Mouse (Mus musculus) hindbrain, embryonic 14.5 days (tissue): ENCODE data around the gene Xpnpep1. TPM values are rescaled to one million over a fixed set of nuclear protein-coding genes. Genes with fewer than 3 reads are reported as not detected.
A peak's percentile ranks its signal among the peaks of the same experiment; 100 is the strongest.

ENCODE experiments used
- ATAC-seq: fragments of 200-750 bp; cut with Nextera tagmentation; 2 replicates; pipeline ENCODE4 v1.8.0; 2017; ENCODE audit warnings: moderate number of reproducible peaks, mild to moderate bottlenecking, moderate TSS enrichment, moderate library complexity; ENCODE audit not compliant: low FRiP score
- DNase-seq: peaks from one replicate; pipeline ENCODE4 v3.0.0-alpha.2; 2015; ENCODE audit warnings: low spot score
- H3K27ac ChIP-seq: fragments of 300-500 bp; sonication (generic); 2 replicates; pipeline ENCODE4 v1.5.1; 2014; ENCODE audit warnings: mild to moderate bottlenecking, moderate library complexity
- H3K27me3 ChIP-seq: fragments of 300-500 bp; sonication (generic); 2 replicates; pipeline ENCODE4 v1.6.1; 2014; ENCODE audit warnings: mild to moderate bottlenecking, low read length, mixed read lengths; ENCODE audit not compliant: control insufficient read depth, insufficient read depth
- H3K36me3 ChIP-seq: fragments of 300-500 bp; sonication (generic); replicated peaks from 2 replicates; pipeline ENCODE4 v1.6.1; 2014; ENCODE audit not compliant: control insufficient read depth, insufficient read depth
- H3K4me1 ChIP-seq: fragments of 300-500 bp; sonication (generic); replicated peaks from 2 replicates; pipeline ENCODE4 v1.6.1; 2014; ENCODE audit warnings: antibody characterized with exemption, low read length, mixed read lengths; ENCODE audit not compliant: control insufficient read depth, insufficient read depth
- H3K4me2 ChIP-seq: fragments of 300-500 bp; sonication (generic); replicated peaks from 2 replicates; pipeline ENCODE4 v1.6.1; 2014; ENCODE audit warnings: mild to moderate bottlenecking, moderate library complexity
- H3K4me3 ChIP-seq: fragments of 300-500 bp; sonication (generic); replicated peaks from 2 replicates; pipeline ENCODE4 v1.5.1; 2014; ENCODE audit warnings: mild to moderate bottlenecking, low read length
- H3K9ac ChIP-seq: fragments of 300-500 bp; sonication (generic); 2 replicates; pipeline ENCODE4 v1.6.1; 2014
- H3K9me3 ChIP-seq: fragments of 300-500 bp; sonication (generic); 2 replicates; pipeline ENCODE4 v1.6.1; 2016; ENCODE audit warnings: low read length; ENCODE audit not compliant: control insufficient read depth
- WGBS: fragments of 180-500 bp; shearing (Covaris S2); extraction: QIAGEN DNeasy Blood & Tissue Kit; methylation state at CpG from one replicate; pipeline ENCODE4 v1.1.7; 2014; 5-methylcytosine and 5-hydroxymethylcytosine counted together
- polyA plus RNA-seq: library from polyadenylated mRNA; unstranded; fragments of >200 nt; fragmentation: Nextera tagmentation; extraction: Ambion mirVana; gene quantifications from 2 replicates; pipeline ENCODE4 v1.2.1, GENCODE M21; 2014

Gene Xpnpep1
- 135 and 141 TPM in 2 replicates for polyA plus RNA-seq

GRCm38 (mm10) chr19:53040164-53041132, at the start of gene Xpnpep1:
Gene Xpnpep1, minus strand, starts transcription at chr19:53040214.
- WGBS: 86% methylated on average over 23 of the region's 23 CpGs
- peak within 1 kb of the TSS; percentile 87; the same call in 1 of the 2 replicates for H3K27ac ChIP-seq
- no peaks in the 10 kb centered on the region for H3K27me3 ChIP-seq
- peak within 1 kb of the TSS; percentile 80 for H3K4me2 ChIP-seq
- peak within 1 kb of the TSS; percentile 80 for H3K4me3 ChIP-seq
- DNase-seq: no peak
- H3K9ac ChIP-seq: peak within 1 kb of the TSS; percentile 37
- no peaks in the 10 kb centered on the region for H3K36me3 ChIP-seq
- no peak for ATAC-seq
- H3K9me3 ChIP-seq: no peaks in the 10 kb centered on the region
- peaks cover 12% of the 10 kb centered on the region for H3K4me1 ChIP-seq

- 28% methylated on average over 25 of the region's 25 CpGs for WGBS
- Histone ChIP-seq H3K4me3 (no peak overlapping the region), H3K4me2 (peak overlapping the region; percentile 38), H3K27me3 (no peaks in the 10 kb centered on the region), H3K27ac (peak overlapping the region; percentile 67), H3K36me3 (no peaks in the 10 kb centered on the region), H3K4me1 (no peaks in the 10 kb centered on the region; the same call in 1 of the 2 replicates), H3K9ac (0 out of 2 replicates have a peak overlapping the region, but pooled peaks have one; percentile 16), H3K9me3 (no peaks in the 10 kb centered on the region)
- DNase-seq (no peak), ATAC-seq (peak; percentile 57; the same call in 1 of the 2 replicates)
These were observed 47.5 kb upstream of the Xpnpep1 start for GRCm38 (mm10) chr19:53087268-53088143.

DNA sequence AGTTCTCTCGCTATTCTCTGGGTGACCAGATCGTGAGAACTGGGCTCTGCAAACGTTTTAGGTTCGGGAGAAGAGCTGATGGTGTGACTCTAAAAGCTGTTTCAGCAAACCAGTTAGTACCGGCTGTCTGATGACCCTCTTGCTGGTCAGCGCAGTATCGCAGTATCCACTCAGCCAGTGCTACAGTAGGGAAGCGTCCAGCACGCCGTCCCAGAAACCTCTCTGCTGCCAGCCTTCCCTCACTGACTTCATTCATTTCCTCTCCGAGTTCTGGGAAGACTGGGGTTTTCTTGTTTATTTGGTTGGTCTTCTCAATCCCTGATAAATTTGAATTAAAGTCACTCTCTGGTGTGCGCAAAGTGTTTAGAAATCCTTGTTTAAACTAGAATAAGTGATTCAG, 46.8 kb upstream of the Xpnpep1 start:
- DNase-seq (no peak), ATAC-seq (no peak)
- no peaks in the 10 kb centered on the region for H3K36me3 ChIP-seq
- no peaks in the 10 kb centered on the region for H3K27me3 ChIP-seq
- WGBS: 48% methylated on average over 12 of the region's 12 CpGs
- H3K9me3 ChIP-seq: no peaks in the 10 kb centered on the region
- H3K9ac ChIP-seq: 0 out of 2 replicates have a peak overlapping the region, but pooled peaks have one; percentile 16
- peak overlapping the region; percentile 38 for H3K4me2 ChIP-seq
- peak overlapping the region; percentile 67 for H3K27ac ChIP-seq
- no peaks in the 10 kb centered on the region; the same call in 1 of the 2 replicates for H3K4me1 ChIP-seq
- H3K4me3 ChIP-seq: no peak overlapping the region

GRCm38 (mm10) chr19:53084735-53085134, 44.7 kb upstream of the Xpnpep1 start:
- ATAC-seq: no peak
- DNase-seq: no peak

GRCm38 (mm10) chr19:53082862-53083261, 42.8 kb upstream of the Xpnpep1 start:
- Histone ChIP-seq H3K27ac (no peak overlapping the region), H3K4me1 (no peaks in the 10 kb centered on the region; the same call in 1 of the 2 replicates), H3K4me3 (no peak overlapping the region), H3K9ac (no peak overlapping the region), H3K9me3 (no peaks in the 10 kb centered on the region), H3K36me3 (no peaks in the 10 kb centered on the region), H3K4me2 (no peak overlapping the region), H3K27me3 (no peaks in the 10 kb centered on the region)
- DNase-seq: no peak
- WGBS: 94% methylated on average over 8 of the region's 8 CpGs
- ATAC-seq: no peak

More at GRCm38 (mm10) chr19:53084735-53085134, 44.7 kb upstream of the Xpnpep1 start:
- whole genome bisulfite sequencing: 73% methylated on average over 5 of the region's 5 CpGs
- H3K9me3 ChIP-seq: no peaks in the 10 kb centered on the region
- H3K9ac ChIP-seq: no peak overlapping the region
- no peaks in the 10 kb centered on the region for H3K27me3 ChIP-seq
- no peak overlapping the region for H3K4me3 ChIP-seq
- no peaks in the 10 kb centered on the region; the same call in 1 of the 2 replicates for H3K4me1 ChIP-seq
- H3K4me2 ChIP-seq: no peak overlapping the region
- no peaks in the 10 kb centered on the region for H3K36me3 ChIP-seq
- no peak overlapping the region for H3K27ac ChIP-seq

DNA sequence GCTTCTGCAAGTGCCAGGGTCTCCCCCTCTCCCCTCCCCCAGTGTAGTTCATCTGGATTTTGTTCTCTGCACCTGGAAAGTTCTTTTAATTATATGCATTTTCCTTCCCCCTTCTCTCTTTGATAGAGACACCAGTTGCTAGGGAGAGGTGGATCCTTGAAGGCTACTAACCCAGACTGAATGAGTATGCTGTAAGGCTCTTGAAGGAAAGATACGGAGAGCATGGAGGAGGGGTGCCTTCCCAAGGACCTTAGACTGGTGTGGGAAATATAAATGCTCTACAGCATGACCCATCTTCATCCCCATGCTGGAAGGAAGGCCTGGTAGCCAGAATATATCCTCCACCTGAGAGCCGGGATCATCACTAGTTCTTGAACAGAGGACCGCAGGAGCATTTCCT, 41.3 kb upstream of the Xpnpep1 start:
- Histone ChIP-seq H3K9ac (no peak overlapping the region), H3K4me1 (no peaks in the 10 kb centered on the region), H3K36me3 (no peaks in the 10 kb centered on the region), H3K4me2 (no peak overlapping the region), H3K27ac (no peak overlapping the region), H3K27me3 (no peaks in the 10 kb centered on the region), H3K9me3 (no peaks in the 10 kb centered on the region), H3K4me3 (no peak overlapping the region)
- WGBS: 83% methylated on average over 3 of the region's 3 CpGs
- no peak for ATAC-seq
- no peak for DNase-seq

GRCm38 (mm10) chr19:53080921-53081320, 40.9 kb upstream of the Xpnpep1 start:
- Histone ChIP-seq H3K27me3 (no peaks in the 10 kb centered on the region), H3K4me1 (no peaks in the 10 kb centered on the region), H3K27ac (no peak overlapping the region), H3K36me3 (no peaks in the 10 kb centered on the region), H3K9ac (no peak overlapping the region), H3K9me3 (no peaks in the 10 kb centered on the region), H3K4me3 (no peak overlapping the region), H3K4me2 (no peak overlapping the region)
- ATAC-seq (no peak), DNase-seq (no peak)
- WGBS: 38% methylated on average over 6 of the region's 6 CpGs

DNA sequence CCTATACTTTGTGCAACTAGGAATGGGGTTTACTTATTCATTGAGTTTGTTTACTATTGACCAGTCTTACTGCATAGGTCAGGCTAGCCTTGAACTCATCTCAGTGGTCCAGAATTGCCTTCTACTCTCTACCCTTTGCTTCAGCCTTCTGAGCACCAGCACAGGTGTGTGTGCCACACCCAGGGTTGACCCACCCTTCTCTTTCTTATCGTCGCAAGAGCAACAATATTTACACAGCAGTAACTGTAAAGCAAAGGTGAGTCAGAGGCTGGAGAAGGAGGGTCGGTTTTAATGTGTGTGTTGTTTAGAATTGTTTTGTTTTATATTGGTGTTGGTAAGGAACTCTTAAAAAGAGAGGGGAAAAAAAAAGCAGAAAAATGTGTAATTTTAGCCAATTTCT, 40.5 kb upstream of the Xpnpep1 start:
- no peak for DNase-seq
- Histone ChIP-seq H3K4me1 (no peaks in the 10 kb centered on the region), H3K9me3 (no peaks in the 10 kb centered on the region), H3K9ac (no peak overlapping the region), H3K4me2 (no peak overlapping the region), H3K36me3 (no peaks in the 10 kb centered on the region), H3K27me3 (no peaks in the 10 kb centered on the region), H3K4me3 (no peak overlapping the region), H3K27ac (no peak overlapping the region)
- no peak for ATAC-seq
- 75% methylated on average over 3 of the region's 3 CpGs for WGBS

- Histone ChIP-seq H3K4me2 (no peak overlapping the region), H3K9ac (no peak overlapping the region), H3K4me1 (no peaks in the 10 kb centered on the region), H3K36me3 (no peaks in the 10 kb centered on the region), H3K9me3 (no peaks in the 10 kb centered on the region), H3K4me3 (no peak overlapping the region), H3K27me3 (no peaks in the 10 kb centered on the region), H3K27ac (no peak overlapping the region)
- DNase-seq (no peak), ATAC-seq (no peak)
- 91% methylated on average over 11 of the region's 11 CpGs for WGBS
These were observed 40.0 kb upstream of the Xpnpep1 start for GRCm38 (mm10) chr19:53080026-53080425.
